Mouse (Mus musculus) embryonic stem cell, embryonic (primary cell): ENCODE measurements around the gene Auts2.

Experiments
- CTCF ChIA-PET, 4 experiments: fragments of 300-600 bp in 2 of 4; fragments of 350-600 bp in 2 of 4; sonication (Branson Sonifier 250); formaldehyde crosslinking; loops; one replicate each; lab custom pipeline; 2022; ENCODE audit warnings: inconsistent platforms in 2 of 4; lab: Charles Lee
- POLR2A ChIA-PET, 4 experiments: fragments of 300-600 bp in 2 of 4; fragments of 350-600 bp in 2 of 4; sonication (Branson Sonifier 250); formaldehyde crosslinking; loops; one replicate each; lab custom pipeline; 2022; ENCODE audit warnings: antibody characterized with exemption in 4 of 4, inconsistent platforms in 1 of 4; lab: Charles Lee

Gene Auts2

GRCm38 (mm10) chr5:131575086-131575514 is 968.0 kb downstream of the Auts2 start:
- POLR2A ChIA-PET = interaction anchor here in 2 of 4 experiments (0.6 to 1.8 kb wide), 6 partner anchors 10 to 38 kb away, joined by 3 to 6 read pairs (median 4); no protein-coding TSS in a partner anchor
- CTCF ChIA-PET = interaction anchor here in 2 of 4 experiments (0.9 to 1.2 kb wide), 2 partner anchors 10 to 11 kb away, joined by 3 read pairs; no protein-coding TSS in a partner anchor

GRCm38 (mm10) chr5:131574469-131575085 is 968.6 kb downstream of the Auts2 start:
- CTCF ChIA-PET = interaction anchor here in 3 of 4 experiments (0.6 to 1.2 kb wide), 4 partner anchors 11 to 1540 kb away, joined by 3 to 11 read pairs (median 7); no protein-coding TSS in a partner anchor
- POLR2A ChIA-PET = interaction anchor here in 2 of 4 experiments (0.5 to 1.8 kb wide), 8 partner anchors 9 to 142 kb away, joined by 3 to 6 read pairs (median 3); no protein-coding TSS in a partner anchor

- ChIA-PET CTCF (no interaction called here), POLR2A (interaction anchor here in 2 of 4 experiments (0.5 to 1.8 kb wide), 5 partner anchors 8 to 141 kb away, joined by 3 to 6 read pairs (median 4); no protein-coding TSS in a partner anchor)
Observed at GRCm38 (mm10) chr5:131573296-131574177, 969.6 kb downstream of the Auts2 start.

GRCm38 (mm10) chr5:131566032-131566431 is 977.1 kb downstream of the Auts2 start:
- CTCF ChIA-PET = no interaction called here
- POLR2A ChIA-PET = interaction anchor here in 2 of 4 experiments (0.9 to 2.7 kb wide), 7 partner anchors 8 to 30 kb away, joined by 3 to 31 read pairs (median 6); no protein-coding TSS in a partner anchor

GRCm38 (mm10) chr5:131563630-131564252 is 979.4 kb downstream of the Auts2 start:
- CTCF ChIA-PET = interaction anchor here (0.6 to 1.0 kb wide), 5 partner anchors 11 to 187 kb away, joined by 3 to 16 read pairs (median 3); no protein-coding TSS in a partner anchor
- POLR2A ChIA-PET = interaction anchor here (0.5 to 3.2 kb wide), 24 partner anchors 9 to 979 kb away, joined by 3 to 31 read pairs (median 4); partner anchors contain the start of gene Auts2 (in 1 of the 4)

- ChIA-PET CTCF (no interaction called here), POLR2A (interaction anchor here in 1 of 4 experiments (1.5 to 3.2 kb wide), 2 partner anchors 10 to 23 kb away, joined by 4 to 24 read pairs; no protein-coding TSS in a partner anchor)
Observed at GRCm38 (mm10) chr5:131560773-131561560, 982.2 kb downstream of the Auts2 start.

- ChIA-PET POLR2A (interaction anchor here in 3 of 4 experiments (0.5 to 3.0 kb wide), 11 partner anchors 8 to 984 kb away, joined by 3 to 15 read pairs (median 4); no protein-coding TSS in a partner anchor), CTCF (interaction anchor here in 1 of 4 experiments (1.0 kb wide), 1 partner anchor 12 kb away, joined by 3 read pairs; no protein-coding TSS in a partner anchor)
Observed at GRCm38 (mm10) chr5:131558403-131559174, 984.6 kb downstream of the Auts2 start.

- POLR2A ChIA-PET = interaction anchor here in 3 of 4 experiments (0.5 to 3.0 kb wide), 13 partner anchors 9 to 985 kb away, joined by 3 to 15 read pairs (median 4); no protein-coding TSS in a partner anchor
- CTCF ChIA-PET = interaction anchor here in 2 of 4 experiments (0.6 to 1.0 kb wide), 3 partner anchors 11 to 241 kb away, joined by 3 to 6 read pairs (median 3); no protein-coding TSS in a partner anchor
Observed at GRCm38 (mm10) chr5:131557591-131558385, 985.4 kb downstream of the Auts2 start.

- POLR2A ChIA-PET = interaction anchor here in 3 of 4 experiments (0.7 to 4.7 kb wide), 5 partner anchors 10 to 119 kb away, joined by 3 to 27 read pairs (median 3); no protein-coding TSS in a partner anchor
Observed at GRCm38 (mm10) chr5:131548932-131549563, 994.1 kb downstream of the Auts2 start.

GRCm38 (mm10) chr5:131547926-131548325 is 995.2 kb downstream of the Auts2 start:
- CTCF ChIA-PET = interaction anchor here in 1 of 4 experiments (1.0 kb wide), 1 partner anchor 9 kb away, joined by 4 read pairs; no protein-coding TSS in a partner anchor
- POLR2A ChIA-PET = interaction anchor here in 2 of 4 experiments (0.9 to 4.7 kb wide), 3 partner anchors 10 kb away, joined by 5 to 27 read pairs (median 5); no protein-coding TSS in a partner anchor

More at GRCm38 (mm10) chr5:131548932-131549563, 994.1 kb downstream of the Auts2 start:
- CTCF ChIA-PET = interaction anchor here in 1 of 4 experiments (1.0 kb wide), 1 partner anchor 10 kb away, joined by 4 read pairs; no protein-coding TSS in a partner anchor

GRCm38 (mm10) chr5:131546414-131546813 is 996.7 kb downstream of the Auts2 start:
- POLR2A ChIA-PET = interaction anchor here in 2 of 4 experiments (1.2 to 1.5 kb wide), 2 partner anchors 8 kb away, joined by 4 to 7 read pairs; no protein-coding TSS in a partner anchor

GRCm38 (mm10) chr5:131544381-131544780 is 998.8 kb downstream of the Auts2 start:
- POLR2A ChIA-PET = interaction anchor here in 3 of 4 experiments (0.6 to 1.3 kb wide), 5 partner anchors 13 to 26 kb away, joined by 3 to 4 read pairs (median 4); no protein-coding TSS in a partner anchor
- CTCF ChIA-PET = interaction anchor here in 1 of 4 experiments (0.7 kb wide), 1 partner anchor 36 kb away, joined by 3 read pairs; no protein-coding TSS in a partner anchor

More at GRCm38 (mm10) chr5:131546414-131546813, 996.7 kb downstream of the Auts2 start:
- CTCF ChIA-PET = interaction anchor here in 1 of 4 experiments (0.6 kb wide), 1 partner anchor 12 kb away, joined by 3 read pairs; no protein-coding TSS in a partner anchor

- ChIA-PET CTCF (interaction anchor here in 2 of 4 experiments (0.6 to 1.2 kb wide), 4 partner anchors 9 to 1004 kb away, joined by 3 to 5 read pairs (median 4); partner anchors contain the start of gene Auts2 (in 1 of the 2)), POLR2A (interaction anchor here (0.5 to 5.9 kb wide), 52 partner anchors 8 to 311 kb away, joined by 3 to 63 read pairs (median 4); no protein-coding TSS in a partner anchor)
Observed at GRCm38 (mm10) chr5:131538311-131538915, 1004.7 kb downstream of the Auts2 start.
